Mouse (Mus musculus): ENCODE measurements at regions not wholly inside any gene's neighbourhood (a gene's known extent, or its start where the extent isn't known, plus 50 kb on each side); places are given as distances from the start of the nearest gene placed in this dataset.

GRCm38 (mm10) chr4:137104447-137105044 is 55.9 kb upstream of the Zbtb40 start:
- DNase-seq (ENCODE audit: low spot score in 2 of 2) = no peak

GRCm38 (mm10) chr4:137101169-137101568 is 52.6 kb upstream of the Zbtb40 start:
- DNase-seq (ENCODE audit: low spot score in 2 of 2) = no peak

GRCm38 (mm10) chr4:137100756-137101155 is 52.2 kb upstream of the Zbtb40 start:
- no peak for DNase-seq (ENCODE audit: low spot score in 2 of 2)

All from spleen, postnatal 36 days (tissue).